Mouse (Mus musculus) embryonic facial prominence, embryonic 10.5 days (tissue): ENCODE measurements at regions not wholly inside any gene's neighbourhood (a gene's known extent, or its start where the extent isn't known, plus 50 kb on each side); places are given as distances from the start of the nearest gene placed in this dataset.

Experiments
- DNase-seq: peaks from one replicate; pipeline ENCODE4 v3.0.0-alpha.2; 2017; ENCODE audit warnings: low spot score
- H3K27ac ChIP-seq: fragments of 300-500 bp; sonication (generic); replicated peaks from 2 replicates; pipeline ENCODE4 v1.5.1; 2016; ENCODE audit warnings: mild to moderate bottlenecking
- H3K27me3 ChIP-seq: fragments of 300-500 bp; sonication (generic); replicated peaks from 2 replicates; pipeline ENCODE4 v1.6.1; 2016; ENCODE audit warnings: low read depth, mild to moderate bottlenecking; ENCODE audit not compliant: poor library complexity, severe bottlenecking
- H3K36me3 ChIP-seq: fragments of 300-500 bp; sonication (generic); replicated peaks from 2 replicates; pipeline ENCODE4 v1.6.1; 2016; ENCODE audit warnings: mild to moderate bottlenecking, moderate library complexity
- H3K4me1 ChIP-seq: fragments of 300-500 bp; sonication (generic); 2 replicates; pipeline ENCODE4 v1.6.1; 2016
- H3K4me3 ChIP-seq: fragments of 300-500 bp; sonication (generic); 2 replicates; pipeline ENCODE4 v1.5.1; 2016; ENCODE audit warnings: mild to moderate bottlenecking, moderate library complexity
- H3K9me3 ChIP-seq: fragments of 300-500 bp; sonication (generic); 2 replicates; pipeline ENCODE4 v1.6.1; 2016; ENCODE audit warnings: mild to moderate bottlenecking
- WGBS: fragments of 180-500 bp; shearing (Covaris S2); methylation state at CpG from one replicate; pipeline ENCODE4 v1.1.7; 2016; 5-methylcytosine and 5-hydroxymethylcytosine counted together

GRCm38 (mm10) chr12:109662179-109662578 is 62.0 kb upstream of the Rtl1 start:
- WGBS: 86% methylated on average over 2 of the region's 2 CpGs
- Histone ChIP-seq H3K36me3 (peaks cover 65% of the 10 kb centered on the region), H3K27me3 (no peaks in the 10 kb centered on the region), H3K4me1 (no peaks in the 10 kb centered on the region), H3K27ac (no peak overlapping the region), H3K4me3 (no peak overlapping the region), H3K9me3 (no peaks in the 10 kb centered on the region)
- DNase-seq: no peak

GRCm38 (mm10) chr12:109674766-109675165 is 74.6 kb upstream of the Rtl1 start:
- Histone ChIP-seq H3K27ac (no peak overlapping the region), H3K4me1 (no peaks in the 10 kb centered on the region), H3K27me3 (no peaks in the 10 kb centered on the region), H3K36me3 (peaks cover 77% of the 10 kb centered on the region), H3K4me3 (no peak overlapping the region), H3K9me3 (no peaks in the 10 kb centered on the region)
- WGBS: 89% methylated on average over 4 of the region's 4 CpGs
- DNase-seq: no peak

GRCm38 (mm10) chr12:109694046-109694445 is 93.9 kb upstream of the Rtl1 start:
- Histone ChIP-seq H3K4me3 (no peak overlapping the region), H3K27me3 (no peaks in the 10 kb centered on the region), H3K4me1 (no peaks in the 10 kb centered on the region), H3K9me3 (no peaks in the 10 kb centered on the region), H3K36me3 (peaks cover 96% of the 10 kb centered on the region), H3K27ac (no peak overlapping the region)
- DNase-seq: no peak
- 93% methylated on average over 4 of the region's 4 CpGs for WGBS

- Histone ChIP-seq H3K4me1 (no peaks in the 10 kb centered on the region), H3K27ac (no peak overlapping the region), H3K27me3 (no peaks in the 10 kb centered on the region), H3K9me3 (no peaks in the 10 kb centered on the region), H3K4me3 (no peak overlapping the region), H3K36me3 (peaks cover 99% of the 10 kb centered on the region)
- 95% methylated on average over 5 of the region's 5 CpGs for WGBS
- peak; percentile 6 for DNase-seq
Observed at GRCm38 (mm10) chr12:109694801-109695430, 94.8 kb upstream of the Rtl1 start.

- Histone ChIP-seq H3K4me1 (no peaks in the 10 kb centered on the region), H3K27ac (no peak overlapping the region), H3K27me3 (no peaks in the 10 kb centered on the region), H3K9me3 (no peaks in the 10 kb centered on the region), H3K4me3 (no peak overlapping the region), H3K36me3 (peaks cover 54% of the 10 kb centered on the region)
- WGBS: 90% methylated on average over 5 of the region's 6 CpGs
- no peak for DNase-seq
Observed at GRCm38 (mm10) chr12:109706820-109707219, 106.7 kb upstream of the Rtl1 start.

- WGBS: 93% methylated on average over 5 of the region's 5 CpGs
- Histone ChIP-seq H3K9me3 (no peaks in the 10 kb centered on the region), H3K4me1 (no peaks in the 10 kb centered on the region), H3K36me3 (peaks cover 82% of the 10 kb centered on the region), H3K27me3 (no peaks in the 10 kb centered on the region), H3K27ac (no peak overlapping the region), H3K4me3 (no peak overlapping the region)
- no peak for DNase-seq
Observed at GRCm38 (mm10) chr12:109709661-109710060, 109.5 kb upstream of the Rtl1 start.

GRCm38 (mm10) chr12:109711392-109711791 is 111.3 kb upstream of the Rtl1 start:
- Histone ChIP-seq H3K36me3 (peaks cover 95% of the 10 kb centered on the region), H3K27ac (no peak overlapping the region)
- WGBS: 95% methylated on average over 5 of the region's 5 CpGs

GRCm38 (mm10) chr12:109711946-109712345 is 111.8 kb upstream of the Rtl1 start:
- 93% methylated on average over 7 of the region's 7 CpGs for whole genome bisulfite sequencing

More at GRCm38 (mm10) chr12:109711392-109711791, 111.3 kb upstream of the Rtl1 start:
- Histone ChIP-seq H3K9me3 (no peaks in the 10 kb centered on the region), H3K27me3 (no peaks in the 10 kb centered on the region), H3K4me3 (no peak overlapping the region), H3K4me1 (no peaks in the 10 kb centered on the region)
- DNase-seq: no peak

GRCm38 (mm10) chr12:109712386-109712785 is 112.3 kb upstream of the Rtl1 start:
- H3K27me3 ChIP-seq: no peaks in the 10 kb centered on the region
- peaks cover 98% of the 10 kb centered on the region for H3K36me3 ChIP-seq
- no peaks in the 10 kb centered on the region for H3K4me1 ChIP-seq
- no peak overlapping the region for H3K27ac ChIP-seq
- 96% methylated on average over 16 of the region's 16 CpGs for WGBS
- H3K4me3 ChIP-seq: no peak overlapping the region
- H3K9me3 ChIP-seq: no peaks in the 10 kb centered on the region
- DNase-seq: no peak

More at GRCm38 (mm10) chr12:109711946-109712345, 111.8 kb upstream of the Rtl1 start:
- Histone ChIP-seq H3K27me3 (no peaks in the 10 kb centered on the region), H3K27ac (no peak overlapping the region), H3K9me3 (no peaks in the 10 kb centered on the region), H3K4me3 (no peak overlapping the region), H3K36me3 (peaks cover 98% of the 10 kb centered on the region), H3K4me1 (no peaks in the 10 kb centered on the region)
- no peak for DNase-seq

GRCm38 (mm10) chr12:109713041-109713440 is 112.9 kb upstream of the Rtl1 start:
- H3K27ac ChIP-seq: no peak overlapping the region

GRCm38 (mm10) chr12:109714061-109714460 is 113.9 kb upstream of the Rtl1 start:
- peaks cover 99% of the 10 kb centered on the region for H3K36me3 ChIP-seq
- no peaks in the 10 kb centered on the region for H3K4me1 ChIP-seq

More at GRCm38 (mm10) chr12:109713041-109713440, 112.9 kb upstream of the Rtl1 start:
- Histone ChIP-seq H3K4me1 (no peaks in the 10 kb centered on the region), H3K9me3 (no peaks in the 10 kb centered on the region), H3K27me3 (no peaks in the 10 kb centered on the region), H3K4me3 (no peak overlapping the region), H3K36me3 (peaks cover 99% of the 10 kb centered on the region)
- 92% methylated on average over 3 of the region's 3 CpGs for WGBS
- DNase-seq: no peak

GRCm38 (mm10) chr12:109716991-109717390 is 116.9 kb upstream of the Rtl1 start:
- Histone ChIP-seq H3K9me3 (no peaks in the 10 kb centered on the region), H3K27ac (no peak overlapping the region), H3K4me1 (no peaks in the 10 kb centered on the region), H3K4me3 (no peak overlapping the region), H3K27me3 (no peaks in the 10 kb centered on the region), H3K36me3 (peaks cover 99% of the 10 kb centered on the region)
- 96% methylated on average over 20 of the region's 20 CpGs for WGBS
- DNase-seq: no peak

More at GRCm38 (mm10) chr12:109714061-109714460, 113.9 kb upstream of the Rtl1 start:
- no peaks in the 10 kb centered on the region for H3K27me3 ChIP-seq
- H3K27ac ChIP-seq: no peak overlapping the region
- no peaks in the 10 kb centered on the region for H3K9me3 ChIP-seq
- no peak for DNase-seq
- H3K4me3 ChIP-seq: no peak overlapping the region
- 93% methylated on average over 5 of the region's 5 CpGs for WGBS

- H3K9me3 ChIP-seq: no peaks in the 10 kb centered on the region
- H3K4me3 ChIP-seq: no peak overlapping the region
- H3K27me3 ChIP-seq: no peaks in the 10 kb centered on the region
- DNase-seq: no peak
- WGBS: 93% methylated on average over 9 of the region's 9 CpGs
- H3K4me1 ChIP-seq: no peaks in the 10 kb centered on the region
- H3K27ac ChIP-seq: no peak overlapping the region
- H3K36me3 ChIP-seq: peaks cover 99% of the 10 kb centered on the region
Observed at GRCm38 (mm10) chr12:109718036-109718435, 117.9 kb upstream of the Rtl1 start.
